Mouse (Mus musculus): ENCODE data around the gene Prpf38b.

- peak; percentile 58 for TF ChIP-seq CTCF (IDR thresholded peaks at IDR 0.05)
- TF ChIP-seq EP300 (IDR thresholded peaks at IDR 0.05) = no peak
Measured at GRCm38 (mm10) chr3:108902038-108902437, 9.5 kb downstream of the Prpf38b start.

All from lung, postnatal 0 days (tissue).